Mouse (Mus musculus): ENCODE results near the gene Gon7.

Gene Gon7

DNA sequence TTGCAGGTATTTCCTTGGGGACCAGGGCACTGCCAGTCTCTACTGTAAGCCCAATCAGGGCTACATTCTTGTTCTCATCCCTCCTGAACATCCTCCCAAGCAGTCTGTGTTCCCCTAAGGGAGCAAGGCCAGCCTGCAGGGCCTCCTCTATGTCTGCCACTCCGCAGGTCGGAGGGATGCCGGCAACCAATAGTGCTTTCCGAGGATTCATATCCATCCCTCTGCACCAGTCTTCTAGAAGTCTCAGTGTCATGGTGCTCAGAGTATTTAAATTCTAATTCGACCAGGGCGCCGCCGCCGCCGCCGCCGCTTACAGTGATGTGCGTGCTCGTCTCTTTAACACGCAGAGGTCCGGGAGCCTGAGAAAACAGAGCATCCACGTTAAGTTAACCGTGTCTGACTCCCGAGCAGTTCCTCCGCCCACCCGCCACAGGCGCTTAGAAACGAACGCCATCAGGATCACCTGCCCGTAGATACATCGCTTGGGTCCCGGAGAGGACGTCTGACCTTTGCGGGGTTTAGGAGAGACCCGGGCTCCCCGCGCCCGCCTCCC is 14.5 kb downstream of the Gon7 start:
- peak; percentile 69 for ATAC-seq (ENCODE audit: low TSS enrichment)

DNA sequence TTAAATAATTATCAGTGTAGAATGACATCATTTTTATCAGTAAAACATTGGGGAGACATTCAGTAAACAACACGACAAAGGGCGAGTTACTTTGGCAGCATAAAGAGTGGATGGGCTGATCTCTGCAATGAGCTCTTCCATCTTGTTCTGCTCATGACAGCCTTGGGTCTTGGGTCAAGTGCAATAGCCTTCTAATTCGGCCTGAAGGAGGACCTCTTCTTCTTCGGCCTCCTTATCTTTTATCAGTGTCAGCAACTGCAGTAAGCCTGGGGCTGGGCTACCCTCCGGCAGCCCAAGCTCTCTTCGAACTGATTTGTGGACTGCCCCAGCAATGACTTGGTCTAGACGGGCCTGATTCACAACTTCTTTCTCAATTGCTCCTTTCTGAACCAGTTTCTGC is 15.5 kb downstream of the Gon7 start:
- ATAC-seq (ENCODE audit: low TSS enrichment), result no peak

DNA sequence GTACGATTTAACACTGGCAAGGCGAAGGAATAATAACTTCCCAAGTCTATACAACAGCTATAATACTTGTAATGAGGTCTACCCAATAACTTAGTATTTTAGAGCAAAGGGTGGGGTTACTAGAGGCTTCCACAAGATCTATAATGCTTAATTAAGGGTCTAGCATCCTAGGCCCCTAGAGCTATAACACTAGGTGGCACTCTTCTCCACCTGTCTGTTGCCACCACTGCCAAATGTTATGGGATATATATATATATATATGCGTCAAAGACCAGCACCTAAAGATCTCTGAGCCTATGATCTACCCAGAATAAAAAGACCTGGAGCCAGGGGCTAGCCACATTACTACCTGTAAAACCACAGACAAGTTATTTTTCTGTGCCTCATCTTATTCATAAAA is 17.3 kb downstream of the Gon7 start:
- no peak for ATAC-seq (ENCODE audit: low TSS enrichment)

DNA sequence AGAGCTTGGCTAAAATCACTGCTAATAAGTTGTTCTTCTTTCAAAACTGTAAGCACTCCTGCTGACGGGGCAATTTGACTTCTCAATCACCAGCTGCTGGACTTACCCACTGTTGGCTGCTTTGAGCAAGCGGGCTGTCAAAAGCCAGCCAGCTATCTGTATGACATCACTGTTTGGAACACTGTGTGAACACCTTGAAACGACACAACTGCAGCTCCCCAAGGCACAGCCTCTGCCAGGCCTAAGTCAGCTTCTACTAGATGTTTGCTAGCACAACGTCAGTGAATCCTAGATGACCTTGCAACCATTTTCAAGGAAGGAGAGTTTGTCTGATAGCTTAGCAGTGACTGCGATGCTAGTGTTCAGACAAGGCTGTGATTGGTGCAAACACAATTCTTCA is 18.5 kb downstream of the Gon7 start:
- ATAC-seq (ENCODE audit: low TSS enrichment), result no peak

DNA sequence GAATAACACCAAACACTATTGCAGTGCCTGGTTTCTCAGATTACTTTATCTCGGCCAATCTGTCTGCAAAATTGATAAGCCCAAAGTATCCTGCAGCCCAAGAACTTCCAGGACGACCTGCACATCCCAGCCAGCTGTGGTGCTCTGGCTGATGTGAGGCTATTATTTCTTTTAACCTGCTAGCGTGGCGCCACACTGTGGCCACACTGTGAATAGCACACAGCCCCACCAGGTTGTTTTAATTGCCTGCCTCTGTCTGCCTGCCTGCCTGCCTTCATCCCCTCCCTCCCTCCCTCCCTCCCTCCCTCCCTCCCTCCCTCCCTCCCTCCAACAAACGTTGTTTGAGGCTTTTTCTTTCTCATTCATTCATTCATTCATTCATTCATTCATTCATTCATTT is 24.2 kb downstream of the Gon7 start:
- ATAC-seq (ENCODE audit: low TSS enrichment), result no peak

DNA sequence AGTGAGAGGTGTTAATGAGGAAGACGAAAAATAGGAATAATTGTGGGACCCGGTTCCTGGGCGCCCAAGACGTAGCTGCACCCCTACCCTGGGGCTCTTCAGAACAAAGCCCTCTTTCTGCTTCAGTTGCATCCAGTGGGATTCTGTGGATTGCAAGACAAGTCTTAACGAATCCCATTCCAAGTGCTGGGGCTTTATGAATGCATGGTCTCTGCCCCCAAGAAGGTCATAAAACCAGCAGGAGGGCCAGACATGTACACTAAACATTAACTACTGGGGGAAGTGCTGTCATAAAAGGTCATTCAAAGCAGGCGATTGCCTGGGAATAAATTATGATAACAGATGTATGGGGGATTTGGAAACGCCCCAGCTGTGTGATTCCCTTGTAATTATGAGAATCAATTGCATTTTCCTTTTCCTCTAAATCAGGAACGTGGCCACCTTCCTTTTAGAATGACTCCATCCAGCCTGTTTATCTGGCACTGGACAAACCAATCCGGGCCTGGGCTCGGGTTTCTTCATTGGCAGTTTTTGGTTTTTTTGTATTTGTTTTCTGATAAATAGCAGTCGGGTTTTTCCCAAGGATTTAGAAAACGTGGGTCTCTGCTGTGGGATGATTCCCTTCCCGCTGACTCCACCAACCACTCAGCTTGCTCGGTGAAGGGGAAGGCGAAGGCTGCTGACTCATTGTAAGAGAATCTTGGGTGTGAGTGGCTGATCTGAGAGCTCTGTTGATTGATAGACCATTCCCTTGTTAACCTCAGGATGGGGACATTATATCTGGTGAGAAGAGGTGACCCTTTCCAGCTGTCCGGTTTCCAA is 26.6 kb downstream of the Gon7 start:
- ATAC-seq (ENCODE audit: low TSS enrichment), result peak; percentile 7; the same call in 1 of the 2 replicates

DNA sequence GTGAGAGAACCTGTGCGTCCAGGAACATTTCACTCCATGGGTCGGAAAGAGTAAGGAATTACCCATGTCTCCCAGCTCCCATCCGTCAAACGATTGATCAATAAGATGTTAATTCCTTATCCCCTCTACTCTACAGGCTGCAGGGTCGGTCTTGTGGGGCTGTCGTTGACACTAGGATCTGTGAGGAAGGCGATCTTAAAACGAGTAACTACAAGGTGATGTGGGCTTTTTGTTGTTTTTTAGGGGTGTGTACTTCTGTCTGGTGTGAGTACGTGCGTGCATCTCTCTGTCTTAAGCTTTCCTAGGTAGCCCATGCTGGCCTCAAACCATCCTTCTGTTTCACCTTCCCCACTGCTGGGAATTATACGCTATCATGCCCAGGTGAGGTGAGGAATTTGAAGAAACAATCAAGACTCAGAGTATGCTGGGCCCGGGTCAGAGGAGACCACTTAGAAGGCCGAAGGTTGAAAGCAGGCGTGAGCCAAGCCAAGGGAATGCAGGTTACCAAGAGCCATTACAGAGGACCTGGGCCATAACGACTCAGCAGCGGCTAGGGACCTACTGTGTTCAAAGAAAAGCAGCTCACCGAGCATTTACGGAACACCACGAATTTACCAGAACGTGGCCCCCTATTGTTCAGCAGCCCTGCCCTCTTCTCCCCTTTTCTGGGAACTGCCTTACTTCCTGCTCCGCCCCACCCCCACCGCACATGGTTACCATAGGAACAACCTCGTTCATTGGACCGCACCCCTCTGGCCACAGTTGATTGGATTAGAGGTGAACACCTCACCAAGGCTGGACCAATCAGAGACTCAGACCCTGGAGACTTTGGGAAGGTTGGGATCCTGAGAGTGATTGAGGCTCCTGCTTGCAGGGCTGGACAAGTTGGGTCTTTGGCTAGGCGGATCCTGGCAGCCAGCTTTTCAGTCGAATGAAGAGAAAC is 27.5 kb downstream of the Gon7 start:
- ATAC-seq (ENCODE audit: low TSS enrichment), result peak; percentile 92

DNA sequence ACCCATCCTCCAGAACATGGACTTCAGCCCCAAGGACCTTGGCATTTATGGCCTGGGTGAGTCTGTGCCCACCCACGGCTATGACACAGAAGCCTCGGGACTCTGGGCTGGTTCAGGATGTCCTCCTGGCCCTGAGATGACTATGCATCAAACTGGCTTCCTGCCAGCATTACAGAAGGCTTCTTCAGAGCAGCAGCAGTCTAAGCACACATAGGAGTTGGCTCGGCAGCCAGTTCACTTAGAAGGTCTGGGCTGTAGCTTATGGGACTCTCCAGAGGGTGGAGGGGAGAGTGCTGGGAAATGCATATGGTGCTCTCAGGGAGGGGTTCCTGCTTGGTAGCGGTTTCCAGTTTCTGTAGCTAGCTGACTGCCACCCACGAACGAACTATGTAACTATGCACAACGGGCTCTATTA is 31.8 kb downstream of the Gon7 start:
- ATAC-seq (ENCODE audit: low TSS enrichment), result 0 out of 2 replicates have a peak, but pooled peaks have one; percentile 17

DNA sequence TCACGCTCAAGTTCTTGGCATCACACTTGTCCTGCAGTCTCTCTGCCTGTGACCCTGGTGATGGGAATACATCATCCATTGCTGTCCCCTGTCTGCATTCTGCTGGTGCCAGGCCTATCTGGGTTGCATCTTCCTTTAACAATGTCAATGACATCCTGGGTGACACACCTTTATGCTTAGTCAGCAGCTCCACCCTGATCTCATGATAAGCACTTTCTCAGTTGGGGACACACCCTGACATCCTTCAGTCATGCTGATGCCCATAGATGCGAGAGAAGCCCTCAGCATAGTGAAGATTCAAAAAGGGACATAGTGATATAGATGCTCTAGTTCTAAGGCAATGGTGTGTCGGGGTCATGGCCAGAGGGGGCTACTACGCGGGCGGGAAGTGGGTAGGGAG is 32.5 kb downstream of the Gon7 start:
- no peak for ATAC-seq (ENCODE audit: low TSS enrichment)

DNA sequence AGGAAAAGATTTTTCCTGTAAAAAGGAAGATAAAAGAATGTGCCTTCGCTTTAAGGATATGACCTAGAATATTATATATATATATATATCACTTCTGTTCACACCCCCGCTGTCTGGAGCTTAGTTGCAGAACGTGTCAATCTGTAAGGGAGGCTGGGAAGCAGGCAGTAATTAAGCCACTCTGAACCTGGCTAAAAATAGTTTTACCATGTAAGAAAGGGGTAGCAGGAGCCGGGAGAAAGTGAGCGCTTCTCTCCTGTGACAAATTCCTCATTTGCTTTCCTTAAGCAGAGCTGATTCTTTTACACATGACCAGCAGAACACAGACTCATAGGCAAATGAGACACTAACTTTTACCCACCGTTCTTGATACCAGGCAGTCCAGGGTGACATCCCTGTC is 33.7 kb downstream of the Gon7 start:
- ATAC-seq (ENCODE audit: low TSS enrichment), result peak; percentile 77

DNA sequence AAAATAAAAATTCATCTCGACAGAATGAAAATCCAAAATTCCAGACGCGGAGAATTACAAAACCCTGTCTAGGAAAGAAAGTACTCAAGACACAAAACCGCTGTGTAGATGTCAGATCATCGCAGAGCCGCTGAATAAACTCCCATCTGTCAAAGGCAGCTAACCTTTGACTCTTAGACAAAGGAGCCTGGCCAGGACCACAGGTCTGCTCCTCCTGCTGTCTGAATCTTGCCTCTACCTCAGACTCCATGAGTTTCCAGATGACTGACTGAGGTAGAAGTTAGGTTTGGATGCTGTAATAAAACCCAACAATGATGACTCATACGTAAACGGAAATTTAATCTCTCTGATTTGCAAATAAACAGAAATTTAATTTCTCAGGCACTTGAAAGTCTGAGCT is 34.6 kb downstream of the Gon7 start:
- no peak for ATAC-seq (ENCODE audit: low TSS enrichment)

DNA sequence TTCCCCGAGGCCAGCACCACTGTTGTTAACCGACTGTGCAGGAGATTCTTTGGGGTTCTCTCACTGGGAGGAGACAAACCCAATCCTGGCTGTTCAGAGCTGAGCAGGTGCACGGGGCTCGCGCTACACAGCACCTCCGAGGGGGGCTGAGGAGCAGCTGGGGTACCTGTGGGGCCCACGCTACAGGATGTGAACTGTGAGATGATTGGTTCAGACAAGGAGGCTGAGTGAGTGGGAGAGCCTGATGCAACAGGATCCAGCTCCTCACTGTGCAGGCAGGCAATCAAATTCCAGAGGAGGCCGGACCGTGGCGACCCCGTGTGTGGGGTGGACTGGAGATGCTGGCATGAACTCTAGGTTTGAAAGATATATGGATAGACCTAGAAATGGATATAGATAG is 35.2 kb downstream of the Gon7 start:
- peak; percentile 13; the same call in 1 of the 2 replicates for ATAC-seq (ENCODE audit: low TSS enrichment)

DNA sequence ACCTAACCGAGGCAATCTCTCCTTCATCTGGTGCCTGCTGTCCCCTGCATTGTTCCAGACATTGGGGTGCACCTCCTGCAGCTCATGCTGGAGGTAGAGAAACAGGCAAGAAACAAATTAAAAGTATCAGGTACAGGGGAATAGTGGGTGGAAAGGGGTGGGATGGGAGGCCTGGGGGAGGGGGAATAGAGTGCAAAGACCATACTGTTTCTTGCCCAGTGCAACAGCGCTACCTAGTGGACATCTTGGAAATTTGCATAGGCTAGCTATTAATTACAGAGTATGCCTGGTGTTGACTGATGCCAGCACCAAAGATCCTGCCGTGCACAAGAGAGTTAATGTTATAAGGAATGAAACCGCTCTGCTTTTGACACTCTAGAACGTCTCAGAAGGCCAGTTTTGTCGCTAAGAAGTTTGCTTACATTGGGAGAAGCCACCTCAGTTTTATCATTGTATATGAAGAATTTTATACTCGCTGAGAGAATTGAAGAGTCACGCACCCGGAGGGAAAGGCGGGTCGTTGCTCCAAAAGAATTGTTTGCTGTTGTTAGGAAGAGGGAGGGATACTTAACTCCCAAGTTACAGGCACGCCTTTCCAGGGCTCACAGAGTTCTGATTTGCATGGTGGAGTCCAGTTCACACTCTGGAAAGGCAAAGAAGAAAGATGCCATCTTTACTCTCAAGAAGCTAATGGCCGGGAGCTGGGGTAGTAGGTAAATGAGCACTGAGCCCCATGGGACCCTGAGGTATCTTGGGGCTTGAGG is 37.9 kb downstream of the Gon7 start:
- peak; percentile 47 for ATAC-seq (ENCODE audit: low TSS enrichment)

DNA sequence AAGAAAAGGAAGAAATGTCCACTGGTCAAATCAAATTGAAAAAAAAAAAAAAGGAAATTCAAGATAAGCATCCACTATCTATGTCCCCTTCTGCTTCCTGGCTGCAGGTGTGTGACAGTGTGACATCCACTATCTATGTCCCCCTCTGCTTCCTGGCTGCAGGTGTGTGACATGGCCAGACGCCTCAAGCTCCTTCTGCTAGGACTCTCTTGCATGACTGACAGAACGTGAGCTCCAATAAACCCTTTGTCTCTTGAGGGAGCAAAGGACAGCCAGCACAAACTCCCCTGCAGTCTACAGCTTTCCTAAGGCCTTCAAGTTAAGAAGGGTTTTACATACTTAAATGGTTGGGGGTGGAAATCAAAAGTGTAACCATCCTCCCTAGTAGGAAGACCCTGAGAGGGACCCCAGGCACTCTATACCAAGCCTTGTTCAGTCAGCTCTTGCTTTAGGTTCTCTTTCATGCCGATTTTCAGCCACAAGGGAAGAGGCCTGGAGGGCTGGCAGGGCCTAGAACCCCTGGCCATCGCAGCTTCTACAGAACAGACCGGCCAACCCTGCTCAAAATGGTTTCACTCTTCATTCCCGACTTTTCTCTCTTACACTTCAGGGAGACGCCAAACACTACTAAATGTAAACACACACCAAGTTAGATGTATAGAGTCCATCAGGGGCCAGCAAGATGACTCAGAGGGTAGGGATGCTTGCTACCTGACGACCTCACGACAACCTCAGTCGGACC is 42.8 kb downstream of the Gon7 start:
- no peak for ATAC-seq (ENCODE audit: low TSS enrichment)

DNA sequence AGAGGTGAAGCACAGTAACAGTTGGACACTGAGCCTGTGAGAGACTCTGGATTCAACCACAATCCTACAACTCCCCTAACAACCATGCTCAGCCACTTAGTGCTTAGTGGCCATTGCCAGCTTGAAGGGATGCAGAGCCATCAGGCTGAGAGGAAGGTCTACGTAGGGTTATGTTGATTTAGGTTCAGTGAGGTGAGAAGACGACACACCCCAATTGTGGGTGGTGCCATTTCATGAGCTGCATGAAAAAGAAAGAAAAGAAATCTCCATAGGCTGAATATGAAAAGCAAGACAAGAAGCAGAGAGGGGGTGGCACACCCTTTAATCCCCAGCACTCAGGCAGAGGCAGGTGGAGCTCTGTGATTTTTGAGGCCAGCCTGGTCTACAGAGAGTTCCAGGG is 43.5 kb downstream of the Gon7 start:
- ATAC-seq (ENCODE audit: low TSS enrichment), result no peak

DNA sequence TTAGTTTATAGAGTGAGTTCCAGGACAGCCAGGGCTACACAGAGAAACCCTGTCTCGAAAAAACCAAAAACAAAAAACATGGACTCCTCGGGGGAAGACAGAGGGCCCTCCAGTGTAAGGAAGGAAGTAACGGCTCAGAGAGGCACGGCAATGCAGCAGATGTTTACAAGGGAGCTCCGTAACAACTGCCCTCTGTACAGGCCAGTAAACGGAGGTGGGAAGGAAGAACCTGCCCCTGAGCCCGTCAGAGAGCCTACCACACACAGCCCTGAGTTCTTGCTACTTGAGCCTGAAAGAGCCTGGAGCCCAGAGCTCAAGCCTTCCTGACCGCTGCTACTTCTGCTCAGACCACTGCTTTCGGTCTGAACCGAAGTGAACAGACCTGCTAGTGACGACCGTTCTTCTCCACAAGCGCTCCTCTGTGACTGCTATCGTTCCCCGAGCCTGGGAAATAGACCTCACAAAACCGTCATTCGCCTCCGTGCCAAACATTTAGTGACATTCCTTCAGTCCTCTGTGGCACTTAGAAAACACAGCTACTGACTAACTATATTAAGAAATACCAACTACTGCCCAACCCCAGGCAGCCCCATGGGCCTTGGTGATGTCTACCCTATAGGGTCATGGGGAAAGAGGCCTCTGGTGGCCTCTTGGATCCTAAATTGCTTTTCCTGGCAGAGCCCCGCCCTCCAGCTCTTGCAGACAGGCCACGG is 44.3 kb downstream of the Gon7 start:
- no peak for ATAC-seq (ENCODE audit: low TSS enrichment)

DNA sequence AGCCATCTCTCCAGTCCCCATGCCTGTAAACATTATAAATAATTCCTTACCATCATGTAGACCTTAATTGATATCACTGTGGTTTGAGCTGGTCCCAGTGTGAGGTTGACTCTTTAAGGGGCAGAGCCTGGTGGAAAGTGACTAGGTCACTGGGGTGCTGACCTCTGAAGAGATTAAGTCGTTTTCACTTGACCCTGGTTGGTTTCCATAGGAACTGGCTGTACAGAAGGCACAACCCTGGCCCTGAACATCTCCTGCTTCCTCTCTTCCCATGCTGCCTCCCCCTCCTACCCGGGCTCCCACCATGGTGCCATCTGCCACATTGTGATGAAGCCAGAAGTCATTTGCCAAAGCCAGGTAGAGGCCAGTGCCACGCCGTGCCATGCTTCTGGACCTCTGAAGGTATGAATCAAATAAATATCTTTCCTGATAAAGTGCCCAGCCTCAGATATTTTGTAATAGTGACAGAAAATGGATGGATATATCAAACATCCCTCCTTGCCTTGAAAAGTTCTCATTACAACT is 46.7 kb downstream of the Gon7 start:
- no peak for ATAC-seq (ENCODE audit: low TSS enrichment)

DNA sequence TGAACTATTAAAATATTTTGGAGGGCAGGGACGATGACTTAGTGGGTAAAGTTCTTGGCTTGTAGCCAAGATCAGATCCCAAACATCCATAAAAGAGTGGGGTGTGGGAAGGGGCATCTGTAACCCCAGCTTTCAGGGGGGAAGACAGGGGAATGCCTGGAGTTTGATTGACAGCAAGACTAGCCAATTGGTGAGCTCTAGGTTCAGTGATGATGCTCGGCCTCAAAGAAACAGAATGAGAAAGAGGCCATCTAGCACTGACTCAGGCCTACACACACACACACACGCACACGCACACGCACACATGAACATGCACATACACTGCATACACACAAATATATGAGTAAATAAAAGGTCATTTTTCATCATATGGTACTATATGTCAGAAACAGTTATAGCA is 47.7 kb downstream of the Gon7 start:
- no peak for ATAC-seq (ENCODE audit: low TSS enrichment)

DNA sequence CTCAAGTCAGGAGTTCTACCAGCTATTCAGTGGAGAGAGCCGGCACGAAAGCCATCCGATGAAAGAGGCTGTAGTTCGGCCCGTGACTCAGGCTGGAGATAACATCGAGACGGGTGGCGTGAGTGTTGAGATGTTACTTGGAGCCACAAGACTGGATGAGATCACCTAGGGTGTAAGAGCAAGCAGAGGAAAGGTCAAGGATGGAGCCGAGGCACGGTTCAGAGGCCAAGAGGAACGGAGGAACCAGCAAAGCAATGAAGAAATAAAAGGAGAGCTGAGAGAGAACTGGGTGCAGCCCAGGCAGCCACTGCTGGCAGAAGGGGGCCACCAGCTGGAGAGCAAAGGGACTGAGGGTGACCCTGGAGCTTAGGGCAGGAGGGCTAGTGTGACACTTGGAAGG is 49.4 kb downstream of the Gon7 start:
- no peak for ATAC-seq (ENCODE audit: low TSS enrichment)

DNA sequence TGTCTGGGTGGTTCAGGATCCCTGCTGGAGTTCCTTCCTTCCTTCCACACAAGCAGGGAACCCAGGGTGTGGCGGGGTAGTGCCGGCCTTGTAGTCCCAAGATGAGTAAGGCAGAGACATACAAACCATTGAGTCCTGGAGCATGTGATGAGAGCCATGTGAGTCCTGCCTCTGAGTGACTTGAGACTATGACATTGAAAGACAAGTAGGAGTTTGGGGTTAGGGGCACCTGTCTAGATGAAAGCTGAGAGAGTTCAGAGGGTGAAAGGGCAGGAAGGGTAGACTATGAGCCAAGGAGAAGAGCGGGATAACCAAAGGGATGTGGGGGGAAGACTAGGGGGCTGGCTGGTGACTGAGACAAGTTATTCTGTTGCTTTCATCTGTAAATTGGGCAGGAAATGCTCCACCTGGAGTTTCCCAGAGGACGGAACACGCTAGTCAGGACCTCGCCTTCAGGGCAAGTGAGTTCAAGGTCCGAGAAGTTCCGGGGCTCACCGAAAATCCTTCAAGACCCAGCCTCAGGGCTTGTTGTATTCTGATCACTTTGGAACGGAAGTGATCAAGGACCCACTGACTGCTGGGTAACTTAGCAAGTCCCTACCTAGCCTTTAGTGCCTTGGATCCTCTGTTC is 50.7 kb downstream of the Gon7 start:
- ATAC-seq (ENCODE audit: low TSS enrichment), result no peak
